Mouse (Mus musculus): ENCODE results near the gene Zzz3. TPM values are rescaled to one million over a fixed set of nuclear protein-coding genes. Genes with fewer than 3 reads are reported as not detected.

The Zzz3 gene
- polyA plus RNA-seq, 1 experiment from 2014 or later, result 25.5 TPM

- no peaks in the 10 kb centered on the region for H3K9me3 ChIP-seq (ENCODE audit: low read length)
- H3K4me1 ChIP-seq (ENCODE audit: insufficient read depth, low read depth, low read length), result peaks cover 5% of the 10 kb centered on the region
- H3K9ac ChIP-seq (replicated peaks; ENCODE audit: low read depth), result 0 out of 2 replicates have a peak overlapping the region, but pooled peaks have one; percentile 19
- WGBS, result 69% methylated on average over 3 of the region's 3 CpGs
- no peak overlapping the region for H3K4me3 ChIP-seq (ENCODE audit: low read depth, low read length)
- H3K27me3 ChIP-seq (replicated peaks; ENCODE audit: insufficient read depth, low read length), result no peaks in the 10 kb centered on the region
- no peaks in the 10 kb centered on the region for H3K36me3 ChIP-seq (ENCODE audit: insufficient read depth, low read length)
- H3K27ac ChIP-seq (ENCODE audit: low read length), result no peak overlapping the region
- no peak overlapping the region for H3K4me2 ChIP-seq (replicated peaks; ENCODE audit: low read depth, low read length)
- TF ChIP-seq EP300 (IDR thresholded peaks at IDR 0.05), result no peak
- TF ChIP-seq CTCF (IDR thresholded peaks at IDR 0.05), result no peak
- no peak for DNase-seq (ENCODE audit: low spot score)
- no peak for ATAC-seq
These were observed 44.8 kb upstream of the Zzz3 start for GRCm38 (mm10) chr3:152350431-152350830.

GRCm38 (mm10) chr3:152350966-152351365 is 44.3 kb upstream of the Zzz3 start:
- ATAC-seq (no peak), DNase-seq (ENCODE audit: low spot score) (peak; percentile 31)
- H3K4me2 ChIP-seq (replicated peaks; ENCODE audit: low read depth, low read length), result no peak overlapping the region
- H3K9me3 ChIP-seq (ENCODE audit: low read length), result no peaks in the 10 kb centered on the region
- H3K27ac ChIP-seq (ENCODE audit: low read length), result no peak overlapping the region
- TF ChIP-seq CTCF (IDR thresholded peaks at IDR 0.05) (no peak), EP300 (IDR thresholded peaks at IDR 0.05) (no peak)
- no peaks in the 10 kb centered on the region for H3K36me3 ChIP-seq (ENCODE audit: insufficient read depth, low read length)
- H3K9ac ChIP-seq (replicated peaks; ENCODE audit: low read depth), result no peak overlapping the region
- 67% methylated on average over 5 of the region's 5 CpGs for WGBS
- peaks cover 5% of the 10 kb centered on the region for H3K4me1 ChIP-seq (ENCODE audit: insufficient read depth, low read depth, low read length)
- H3K27me3 ChIP-seq (replicated peaks; ENCODE audit: insufficient read depth, low read length), result no peaks in the 10 kb centered on the region
- H3K4me3 ChIP-seq (ENCODE audit: low read depth, low read length), result no peak overlapping the region

GRCm38 (mm10) chr3:152352289-152352688 is 43.0 kb upstream of the Zzz3 start:
- 63% methylated on average over 4 of the region's 4 CpGs for WGBS

GRCm38 (mm10) chr3:152353434-152354177 is 41.7 kb upstream of the Zzz3 start:
- no peaks in the 10 kb centered on the region for H3K36me3 ChIP-seq (ENCODE audit: insufficient read depth, low read length)
- H3K4me1 ChIP-seq (ENCODE audit: insufficient read depth, low read depth, low read length), result peaks cover 2% of the 10 kb centered on the region

More at GRCm38 (mm10) chr3:152352289-152352688, 43.0 kb upstream of the Zzz3 start:
- Histone ChIP-seq H3K9me3 (ENCODE audit: low read length) (no peaks in the 10 kb centered on the region), H3K27me3 (replicated peaks; ENCODE audit: insufficient read depth, low read length) (no peaks in the 10 kb centered on the region), H3K4me3 (ENCODE audit: low read depth, low read length) (no peak overlapping the region), H3K27ac (ENCODE audit: low read length) (no peak overlapping the region), H3K36me3 (ENCODE audit: insufficient read depth, low read length) (no peaks in the 10 kb centered on the region), H3K4me2 (replicated peaks; ENCODE audit: low read depth, low read length) (no peak overlapping the region), H3K4me1 (ENCODE audit: insufficient read depth, low read depth, low read length) (peaks cover 4% of the 10 kb centered on the region), H3K9ac (replicated peaks; ENCODE audit: low read depth) (no peak overlapping the region)
- TF ChIP-seq EP300 (IDR thresholded peaks at IDR 0.05), result no peak
- TF ChIP-seq CTCF (IDR thresholded peaks at IDR 0.05), result no peak
- DNase-seq (ENCODE audit: low spot score), result no peak
- ATAC-seq, result no peak

DNA sequence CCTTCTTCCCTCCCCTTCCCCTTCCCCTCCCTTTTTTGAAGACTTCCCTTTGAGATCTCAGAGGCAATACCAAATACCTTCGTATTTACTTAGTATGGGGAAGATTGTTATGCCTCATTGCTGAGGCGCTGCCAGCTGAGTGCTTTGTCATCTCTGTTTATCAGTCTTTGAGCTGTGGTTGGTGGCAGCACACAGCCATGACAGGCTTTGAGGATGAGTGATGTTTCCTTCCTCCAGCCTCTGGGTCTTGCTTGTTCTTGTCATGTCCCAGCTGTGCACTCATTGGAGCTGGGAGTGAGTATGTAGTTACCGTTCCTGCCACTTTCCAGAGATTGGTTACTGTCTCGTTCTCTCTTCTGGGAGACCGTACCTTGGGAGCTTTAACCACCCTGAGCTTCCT is 39.9 kb upstream of the Zzz3 start:
- DNase-seq (ENCODE audit: low spot score) (peak; percentile 69), ATAC-seq (peak; percentile 90)
- Histone ChIP-seq H3K4me2 (replicated peaks; ENCODE audit: low read depth, low read length) (no peak overlapping the region), H3K27me3 (replicated peaks; ENCODE audit: insufficient read depth, low read length) (no peaks in the 10 kb centered on the region), H3K27ac (ENCODE audit: low read length) (no peak overlapping the region), H3K9ac (replicated peaks; ENCODE audit: low read depth) (no peak overlapping the region), H3K4me3 (ENCODE audit: low read depth, low read length) (no peak overlapping the region), H3K4me1 (ENCODE audit: insufficient read depth, low read depth, low read length) (no peaks in the 10 kb centered on the region; the same call in 1 of the 2 replicates), H3K36me3 (ENCODE audit: insufficient read depth, low read length) (no peaks in the 10 kb centered on the region; the same call in 1 of the 2 replicates), H3K9me3 (ENCODE audit: low read length) (no peaks in the 10 kb centered on the region)
- WGBS, result 16% methylated on average over 5 of the region's 5 CpGs
- TF ChIP-seq EP300 (IDR thresholded peaks at IDR 0.05), result no peak
- TF ChIP-seq CTCF (IDR thresholded peaks at IDR 0.05), result no peak

More at GRCm38 (mm10) chr3:152353434-152354177, 41.7 kb upstream of the Zzz3 start:
- Histone ChIP-seq H3K4me2 (replicated peaks; ENCODE audit: low read depth, low read length) (no peak overlapping the region), H3K9me3 (ENCODE audit: low read length) (no peaks in the 10 kb centered on the region), H3K27me3 (replicated peaks; ENCODE audit: insufficient read depth, low read length) (no peaks in the 10 kb centered on the region), H3K4me3 (ENCODE audit: low read depth, low read length) (no peak overlapping the region), H3K9ac (replicated peaks; ENCODE audit: low read depth) (no peak overlapping the region), H3K27ac (ENCODE audit: low read length) (no peak overlapping the region)
- DNase-seq (ENCODE audit: low spot score), result no peak
- no peak for ATAC-seq
- no peak for TF ChIP-seq CTCF (IDR thresholded peaks at IDR 0.05)
- 83% methylated on average over 10 of the region's 10 CpGs for WGBS

- H3K27ac ChIP-seq (ENCODE audit: low read length), result no peak overlapping the region
- no peak overlapping the region for H3K4me3 ChIP-seq (ENCODE audit: low read depth, low read length)
- H3K27me3 ChIP-seq (replicated peaks; ENCODE audit: insufficient read depth, low read length), result no peaks in the 10 kb centered on the region
- peaks cover 7% of the 10 kb centered on the region for H3K36me3 ChIP-seq (ENCODE audit: insufficient read depth, low read length)
- no peak for ATAC-seq
- no peak overlapping the region for H3K9ac ChIP-seq (replicated peaks; ENCODE audit: low read depth)
- H3K4me2 ChIP-seq (replicated peaks; ENCODE audit: low read depth, low read length), result no peak overlapping the region
- DNase-seq (ENCODE audit: low spot score), result no peak
- 90% methylated on average over 9 of the region's 9 CpGs for WGBS
- no peaks in the 10 kb centered on the region for H3K9me3 ChIP-seq (ENCODE audit: low read length)
- TF ChIP-seq CTCF (IDR thresholded peaks at IDR 0.05) (no peak), EP300 (IDR thresholded peaks at IDR 0.05) (no peak)
- H3K4me1 ChIP-seq (ENCODE audit: insufficient read depth, low read depth, low read length), result no peaks in the 10 kb centered on the region
These were observed 38.5 kb upstream of the Zzz3 start for GRCm38 (mm10) chr3:152356751-152357150.

All from lung, postnatal 0 days (tissue).